Mouse (Mus musculus): ENCODE results near the gene Ergic1.

DNA sequence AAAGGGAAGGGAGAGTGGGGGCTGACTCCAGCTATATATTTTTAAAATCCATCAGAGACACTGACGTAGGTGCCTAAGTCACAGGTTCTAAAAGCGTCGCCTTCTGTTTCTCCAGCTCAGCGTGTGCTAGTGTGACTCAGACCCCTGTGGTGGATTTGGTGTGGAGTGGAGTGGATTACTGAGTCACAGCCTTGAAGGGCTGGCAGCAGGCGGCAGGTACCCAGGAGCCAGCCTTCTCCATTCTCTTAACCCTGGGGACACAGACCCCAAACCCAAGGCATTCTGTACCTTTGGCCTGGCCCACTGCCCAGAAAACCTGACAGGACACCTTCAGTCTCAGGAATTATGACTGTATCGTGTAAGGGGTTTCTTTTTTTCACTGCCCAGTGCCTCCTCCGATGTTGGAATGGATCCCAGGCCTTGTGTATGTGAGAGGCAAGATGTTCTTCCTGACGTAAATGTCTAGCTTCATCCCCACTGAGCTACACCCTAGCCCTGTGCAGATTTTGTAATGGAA lies 70.6 kb downstream of the Ergic1 start:
- TF ChIP-seq CTCF (IDR thresholded peaks at IDR 0.05; ENCODE audit: borderline replicate concordance, control insufficient read depth, extremely low read depth, insufficient read depth, low read length, poor library complexity) (no peak), POLR2A (IDR thresholded peaks at IDR 0.05; ENCODE audit: control insufficient read depth, extremely low read depth, insufficient read depth, low read length, poor library complexity) (no peak)

Measured in thymus, adult 2 months (tissue).